Mouse (Mus musculus): ENCODE data around the gene Snu13. TPM values are rescaled to one million over a fixed set of nuclear protein-coding genes. Genes with fewer than 3 reads are reported as not detected.

The Snu13 gene
- polyA plus RNA-seq, 1 experiment from 2014 or later: 283 TPM

GRCm38 (mm10) chr15:82016830-82017229 is 30.6 kb downstream of the Snu13 start:
- ATAC-seq (ENCODE audit: low FRiP score): no peak
- WGBS: 28% methylated on average over 6 of the region's 6 CpGs
- peak overlapping the region; percentile 69 for H3K9ac ChIP-seq (ENCODE audit: low read length)
- H3K36me3 ChIP-seq (ENCODE audit: control insufficient read depth, insufficient read depth, low read length): no peaks in the 10 kb centered on the region
- H3K9me3 ChIP-seq (ENCODE audit: control insufficient read depth, low read length): no peaks in the 10 kb centered on the region
- H3K4me1 ChIP-seq (ENCODE audit: control insufficient read depth, insufficient read depth, low read length): peaks cover 14% of the 10 kb centered on the region; the same call in 1 of the 2 replicates
- H3K4me3 ChIP-seq (ENCODE audit: low read depth, low read length): peak overlapping the region; percentile 87
- 0 out of 2 replicates have a peak overlapping the region, but pooled peaks have one; percentile 35 for H3K27ac ChIP-seq (ENCODE audit: low read depth, low read length)
- no peak for DNase-seq (ENCODE audit: low spot score, missing footprints)
- no peaks in the 10 kb centered on the region for H3K27me3 ChIP-seq (ENCODE audit: control insufficient read depth, insufficient read depth, low read length)
- H3K4me2 ChIP-seq: peak overlapping the region; percentile 98

- Histone ChIP-seq H3K4me2 (peak overlapping the region; percentile 98), H3K9ac (ENCODE audit: low read length) (peak overlapping the region; percentile 82), H3K9me3 (ENCODE audit: control insufficient read depth, low read length) (no peaks in the 10 kb centered on the region), H3K4me3 (ENCODE audit: low read depth, low read length) (peak overlapping the region; percentile 87), H3K36me3 (ENCODE audit: control insufficient read depth, insufficient read depth, low read length) (no peaks in the 10 kb centered on the region), H3K27me3 (ENCODE audit: control insufficient read depth, insufficient read depth, low read length) (no peaks in the 10 kb centered on the region), H3K4me1 (ENCODE audit: control insufficient read depth, insufficient read depth, low read length) (peaks cover 14% of the 10 kb centered on the region; the same call in 1 of the 2 replicates), H3K27ac (ENCODE audit: low read depth, low read length) (peak overlapping the region; percentile 35; the same call in 1 of the 2 replicates)
- ATAC-seq (ENCODE audit: low FRiP score) (peak; percentile 97), DNase-seq (ENCODE audit: low spot score, missing footprints) (peak; percentile 100)
- WGBS: under 1% methylated on average over 53 of the region's 53 CpGs
Measured at GRCm38 (mm10) chr15:82016101-82016808, 31.1 kb downstream of the Snu13 start.

- under 1% methylated on average over 39 of the region's 39 CpGs for WGBS
- H3K27me3 ChIP-seq (ENCODE audit: control insufficient read depth, insufficient read depth, low read length): no peaks in the 10 kb centered on the region
- peak overlapping the region; percentile 87 for H3K4me3 ChIP-seq (ENCODE audit: low read depth, low read length)
- H3K9me3 ChIP-seq (ENCODE audit: control insufficient read depth, low read length): no peaks in the 10 kb centered on the region
- H3K36me3 ChIP-seq (ENCODE audit: control insufficient read depth, insufficient read depth, low read length): no peaks in the 10 kb centered on the region
- H3K4me2 ChIP-seq: peak overlapping the region; percentile 98
- peak; percentile 93 for DNase-seq (ENCODE audit: low spot score, missing footprints)
- peak overlapping the region; percentile 35; the same call in 1 of the 2 replicates for H3K27ac ChIP-seq (ENCODE audit: low read depth, low read length)
- peak overlapping the region; percentile 82 for H3K9ac ChIP-seq (ENCODE audit: low read length)
- H3K4me1 ChIP-seq (ENCODE audit: control insufficient read depth, insufficient read depth, low read length): peaks cover 14% of the 10 kb centered on the region; the same call in 1 of the 2 replicates
- peak; percentile 3 for ATAC-seq (ENCODE audit: low FRiP score)
Measured at GRCm38 (mm10) chr15:82015392-82016100, 31.9 kb downstream of the Snu13 start.

- Histone ChIP-seq H3K27me3 (ENCODE audit: control insufficient read depth, insufficient read depth, low read length) (no peaks in the 10 kb centered on the region), H3K4me1 (ENCODE audit: control insufficient read depth, insufficient read depth, low read length) (peaks cover 14% of the 10 kb centered on the region; the same call in 1 of the 2 replicates), H3K4me2 (peak overlapping the region; percentile 98), H3K9ac (ENCODE audit: low read length) (peak overlapping the region; percentile 82), H3K9me3 (ENCODE audit: control insufficient read depth, low read length) (no peaks in the 10 kb centered on the region), H3K4me3 (ENCODE audit: low read depth, low read length) (peak overlapping the region; percentile 87), H3K36me3 (ENCODE audit: control insufficient read depth, insufficient read depth, low read length) (no peaks in the 10 kb centered on the region), H3K27ac (ENCODE audit: low read depth, low read length) (no peak overlapping the region)
- 19% methylated on average over 9 of the region's 9 CpGs for WGBS
- ATAC-seq (ENCODE audit: low FRiP score): no peak
- peak; percentile 80 for DNase-seq (ENCODE audit: low spot score, missing footprints)
Measured at GRCm38 (mm10) chr15:82014745-82015391, 32.5 kb downstream of the Snu13 start.

DNA sequence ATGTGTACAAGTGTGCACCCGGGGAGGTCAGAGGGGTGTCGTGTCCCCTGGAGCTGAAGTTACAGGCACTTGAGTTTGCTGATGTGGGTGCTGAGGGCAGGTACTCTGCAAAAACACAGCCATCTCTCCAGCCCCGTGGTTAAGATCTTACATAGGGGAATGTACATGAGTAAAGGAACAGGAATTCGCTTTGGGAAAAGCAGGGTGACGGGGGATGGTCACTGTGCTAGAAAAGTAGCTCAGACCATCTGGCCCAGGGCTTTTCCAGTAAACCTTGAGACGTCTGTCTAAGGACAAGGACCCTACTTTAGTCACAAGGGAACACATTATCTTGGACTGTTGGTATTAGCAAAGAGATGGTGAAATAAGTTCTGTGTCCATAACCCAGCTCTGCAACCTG is 35.5 kb downstream of the Snu13 start:
- ATAC-seq (ENCODE audit: low FRiP score) (no peak), DNase-seq (ENCODE audit: low spot score, missing footprints) (peak; percentile 67)
- 90% methylated on average over 6 of the region's 6 CpGs for WGBS
- no peaks in the 10 kb centered on the region for H3K36me3 ChIP-seq (ENCODE audit: control insufficient read depth, insufficient read depth, low read length)
- H3K27ac ChIP-seq (ENCODE audit: low read depth, low read length): no peak overlapping the region
- no peaks in the 10 kb centered on the region for H3K27me3 ChIP-seq (ENCODE audit: control insufficient read depth, insufficient read depth, low read length)
- H3K4me3 ChIP-seq (ENCODE audit: low read depth, low read length): no peak overlapping the region
- H3K9me3 ChIP-seq (ENCODE audit: control insufficient read depth, low read length): no peaks in the 10 kb centered on the region
- no peak overlapping the region for H3K9ac ChIP-seq (ENCODE audit: low read length)
- peaks cover 14% of the 10 kb centered on the region; the same call in 1 of the 2 replicates for H3K4me1 ChIP-seq (ENCODE audit: control insufficient read depth, insufficient read depth, low read length)
- H3K4me2 ChIP-seq: no peak overlapping the region

- H3K4me1 ChIP-seq (ENCODE audit: control insufficient read depth, insufficient read depth, low read length): no peaks in the 10 kb centered on the region
- ATAC-seq (ENCODE audit: low FRiP score): no peak
- H3K27ac ChIP-seq (ENCODE audit: low read depth, low read length): no peak overlapping the region
- no peaks in the 10 kb centered on the region for H3K36me3 ChIP-seq (ENCODE audit: control insufficient read depth, insufficient read depth, low read length)
- no peaks in the 10 kb centered on the region for H3K27me3 ChIP-seq (ENCODE audit: control insufficient read depth, insufficient read depth, low read length)
- no peak overlapping the region for H3K4me3 ChIP-seq (ENCODE audit: low read depth, low read length)
- DNase-seq (ENCODE audit: low spot score, missing footprints): no peak
- no peak overlapping the region for H3K4me2 ChIP-seq
- WGBS: 93% methylated on average over 8 of the region's 8 CpGs
- H3K9me3 ChIP-seq (ENCODE audit: control insufficient read depth, low read length): no peaks in the 10 kb centered on the region
- no peak overlapping the region for H3K9ac ChIP-seq (ENCODE audit: low read length)
Measured at GRCm38 (mm10) chr15:82004257-82004656, 43.1 kb downstream of the Snu13 start.

DNA sequence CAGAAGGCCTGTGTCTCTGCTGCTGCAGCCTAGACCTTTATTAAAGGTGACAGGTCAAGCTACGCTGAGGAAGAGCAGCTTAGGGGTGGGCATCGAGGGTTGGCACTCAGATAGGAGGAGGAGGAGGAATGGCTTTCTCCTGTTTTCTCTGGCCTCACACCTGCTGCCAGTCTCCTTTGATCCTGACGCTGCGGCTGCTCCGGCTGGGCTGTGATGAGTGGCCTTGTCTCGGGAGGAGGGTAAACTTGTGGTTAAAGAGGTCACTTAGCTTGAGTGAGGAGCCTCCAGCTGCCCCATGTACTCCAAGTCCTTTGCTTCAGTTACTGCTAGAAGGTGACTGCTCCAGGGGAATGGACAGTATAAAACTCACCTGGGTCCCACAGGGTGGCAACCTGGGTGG is 53.4 kb downstream of the Snu13 start:
- Histone ChIP-seq H3K4me2 (no peak overlapping the region), H3K9me3 (ENCODE audit: control insufficient read depth, low read length) (no peaks in the 10 kb centered on the region), H3K4me1 (ENCODE audit: control insufficient read depth, insufficient read depth, low read length) (no peaks in the 10 kb centered on the region), H3K9ac (ENCODE audit: low read length) (no peak overlapping the region), H3K27ac (ENCODE audit: low read depth, low read length) (no peak overlapping the region), H3K27me3 (ENCODE audit: control insufficient read depth, insufficient read depth, low read length) (no peaks in the 10 kb centered on the region), H3K4me3 (ENCODE audit: low read depth, low read length) (no peak overlapping the region), H3K36me3 (ENCODE audit: control insufficient read depth, insufficient read depth, low read length) (peaks cover 6% of the 10 kb centered on the region; the same call in 1 of the 2 replicates)
- ATAC-seq (ENCODE audit: low FRiP score): no peak
- 88% methylated on average over 6 of the region's 6 CpGs for WGBS
- no peak for DNase-seq (ENCODE audit: low spot score, missing footprints)

- 65% methylated on average over 7 of the region's 7 CpGs for WGBS
- no peak overlapping the region for H3K4me3 ChIP-seq (ENCODE audit: low read depth, low read length)
Measured at GRCm38 (mm10) chr15:81990549-81990948, 56.8 kb downstream of the Snu13 start.

More at GRCm38 (mm10) chr15:81990549-81990948, 56.8 kb downstream of the Snu13 start:
- no peaks in the 10 kb centered on the region for H3K27me3 ChIP-seq (ENCODE audit: control insufficient read depth, insufficient read depth, low read length)
- no peaks in the 10 kb centered on the region for H3K9me3 ChIP-seq (ENCODE audit: control insufficient read depth, low read length)
- no peaks in the 10 kb centered on the region for H3K36me3 ChIP-seq (ENCODE audit: control insufficient read depth, insufficient read depth, low read length)
- no peak overlapping the region for H3K4me2 ChIP-seq
- ATAC-seq (ENCODE audit: low FRiP score) (no peak), DNase-seq (ENCODE audit: low spot score, missing footprints) (no peak)
- H3K9ac ChIP-seq (ENCODE audit: low read length): no peak overlapping the region
- peaks cover 3% of the 10 kb centered on the region for H3K4me1 ChIP-seq (ENCODE audit: control insufficient read depth, insufficient read depth, low read length)
- H3K27ac ChIP-seq (ENCODE audit: low read depth, low read length): no peak overlapping the region

Data from midbrain, embryonic 11.5 days (tissue).